Mouse (Mus musculus) lung, postnatal 0 days (tissue): Measurements from ENCODE around the gene Bicdl2. TPM values are rescaled to one million over a fixed set of nuclear protein-coding genes. Genes with fewer than 3 reads are reported as not detected.

Experiments used
- ATAC-seq: fragments of 200-750 bp; cut with Nextera tagmentation; 2 replicates; pipeline ENCODE4 v1.8.0; 2017; ENCODE audit warnings: moderate library complexity
- DNase-seq: peaks from one replicate; pipeline ENCODE4 v3.0.0-alpha.2; 2016; ENCODE audit warnings: low spot score
- H3K27ac ChIP-seq: fragments of 300-500 bp; sonication (generic); 2 replicates; pipeline ENCODE4 v1.5.1; 2014; ENCODE audit warnings: antibody characterized with exemption, mild to moderate bottlenecking, low read length, mixed read lengths
- H3K27me3 ChIP-seq: fragments of 300-500 bp; sonication (generic); replicated peaks from 2 replicates; pipeline ENCODE4 v1.6.1; 2014; ENCODE audit warnings: low read length, mixed read lengths; ENCODE audit not compliant: insufficient read depth
- H3K36me3 ChIP-seq: fragments of 300-500 bp; sonication (generic); 2 replicates; pipeline ENCODE4 v1.6.1; 2014; ENCODE audit warnings: low read length, mixed read lengths; ENCODE audit not compliant: insufficient read depth
- H3K4me1 ChIP-seq: fragments of 300-500 bp; sonication (generic); 2 replicates; pipeline ENCODE4 v1.6.1; 2014; ENCODE audit warnings: antibody characterized with exemption, low read depth, low read length, mixed read lengths; ENCODE audit not compliant: insufficient read depth
- H3K4me2 ChIP-seq: fragments of 300-500 bp; sonication (generic); replicated peaks from 2 replicates; pipeline ENCODE4 v1.6.1; 2014; ENCODE audit warnings: low read depth, mild to moderate bottlenecking, low read length, moderate library complexity, mixed read lengths
- H3K4me3 ChIP-seq: fragments of 300-500 bp; sonication (generic); 2 replicates; pipeline ENCODE4 v1.5.1; 2014; ENCODE audit warnings: low read depth, low read length
- H3K9ac ChIP-seq: fragments of 300-500 bp; sonication (generic); replicated peaks from 2 replicates; pipeline ENCODE4 v1.6.1; 2014; ENCODE audit warnings: low read depth, mild to moderate bottlenecking
- H3K9me3 ChIP-seq: fragments of 300-500 bp; sonication (generic); 2 replicates; pipeline ENCODE4 v1.6.1; 2016; ENCODE audit warnings: low read length, mixed read lengths
- CTCF ChIP-seq: IDR thresholded peaks from 2 replicates; pipeline ENCODE4 v1.5.1; 2016; ENCODE audit warnings: antibody characterized with exemption, mild to moderate bottlenecking
- EP300 ChIP-seq: IDR thresholded peaks from 2 replicates; pipeline ENCODE4 v1.6.1; 2016; ENCODE audit warnings: antibody characterized with exemption, mild to moderate bottlenecking, control low read depth
- WGBS: fragments of 180-500 bp; shearing (Covaris S2); extraction: QIAGEN DNeasy Blood & Tissue Kit; methylation state at CpG from one replicate; pipeline ENCODE4 v1.1.7; 2014; 5-methylcytosine and 5-hydroxymethylcytosine counted together
- polyA plus RNA-seq: library from polyadenylated mRNA; unstranded; fragments of >200 nt; fragmentation: Nextera tagmentation; extraction: Ambion mirVana; gene quantifications from 2 replicates; pipeline ENCODE4 v1.2.1, GENCODE M21; 2015

Gene Bicdl2
- polyA plus RNA-seq, 1 experiment from 2014 or later, result 7.1 TPM

- peak within 1 kb of the TSS; percentile 44 for H3K4me3 ChIP-seq
- H3K4me1 ChIP-seq, result no peaks in the 10 kb centered on the region
- 0 out of 2 replicates have a peak, but pooled peaks cover 5% of the 10 kb centered on the region for H3K27me3 ChIP-seq
- ATAC-seq (peak; percentile 23; the same call in 1 of the 2 replicates), DNase-seq (peak; percentile 23)
- H3K27ac ChIP-seq, result no peak within 1 kb of the TSS
- peak within 1 kb of the TSS; percentile 84 for H3K4me2 ChIP-seq
- WGBS, result under 1% methylated on average over 56 of the region's 58 CpGs
- no peaks in the 10 kb centered on the region for H3K36me3 ChIP-seq
- H3K9ac ChIP-seq, result no peak within 1 kb of the TSS
- no peak for TF ChIP-seq CTCF
- no peak for TF ChIP-seq EP300
- no peaks in the 10 kb centered on the region for H3K9me3 ChIP-seq
Measured at GRCm38 (mm10) chr17:23644613-23645495, 15.5 kb upstream of the Bicdl2 start, which contains the start of gene Mmp25. TSS of gene Mmp25 (minus strand) at chr17:23645277.

- Histone ChIP-seq H3K9me3 (no peaks in the 10 kb centered on the region), H3K27me3 (0 out of 2 replicates have a peak, but pooled peaks cover 5% of the 10 kb centered on the region), H3K36me3 (no peaks in the 10 kb centered on the region), H3K27ac (no peak overlapping the region), H3K9ac (no peak overlapping the region), H3K4me1 (no peaks in the 10 kb centered on the region), H3K4me3 (no peak overlapping the region), H3K4me2 (no peak overlapping the region)
- no peak for TF ChIP-seq EP300
- TF ChIP-seq CTCF, result no peak
- ATAC-seq, result no peak
- DNase-seq, result no peak
- 40% methylated on average over 10 of the region's 10 CpGs for WGBS
Measured at GRCm38 (mm10) chr17:23645894-23646293, 14.4 kb upstream of the Bicdl2 start.

- H3K9me3 ChIP-seq, result no peaks in the 10 kb centered on the region
- H3K27me3 ChIP-seq, result no peaks in the 10 kb centered on the region
- H3K4me3 ChIP-seq, result no peak overlapping the region
- ATAC-seq, result no peak
- no peaks in the 10 kb centered on the region for H3K4me1 ChIP-seq
- 68% methylated on average over 6 of the region's 6 CpGs for WGBS
- H3K4me2 ChIP-seq, result no peak overlapping the region
- no peak overlapping the region for H3K9ac ChIP-seq
- TF ChIP-seq CTCF (no peak), EP300 (no peak)
- H3K36me3 ChIP-seq, result no peaks in the 10 kb centered on the region
- no peak for DNase-seq
- H3K27ac ChIP-seq, result no peak overlapping the region
Measured at GRCm38 (mm10) chr17:23651363-23651762, 8.9 kb upstream of the Bicdl2 start.

GRCm38 (mm10) chr17:23653324-23653723 is 7.0 kb upstream of the Bicdl2 start:
- Histone ChIP-seq H3K9ac (no peak overlapping the region), H3K4me2 (no peak overlapping the region), H3K27ac (no peak overlapping the region), H3K9me3 (no peaks in the 10 kb centered on the region), H3K36me3 (no peaks in the 10 kb centered on the region), H3K4me1 (no peaks in the 10 kb centered on the region), H3K27me3 (no peaks in the 10 kb centered on the region), H3K4me3 (no peak overlapping the region)
- DNase-seq, result no peak
- no peak for TF ChIP-seq EP300
- TF ChIP-seq CTCF, result no peak
- 50% methylated on average over 1 of the region's 2 CpGs for WGBS
- no peak for ATAC-seq

- Histone ChIP-seq H3K9me3 (no peaks in the 10 kb centered on the region), H3K4me2 (no peak overlapping the region), H3K9ac (no peak overlapping the region), H3K4me1 (no peaks in the 10 kb centered on the region), H3K4me3 (no peak overlapping the region), H3K27me3 (no peaks in the 10 kb centered on the region), H3K36me3 (no peaks in the 10 kb centered on the region), H3K27ac (no peak overlapping the region)
- 46% methylated on average over 6 of the region's 6 CpGs for WGBS
- TF ChIP-seq CTCF (no peak), EP300 (no peak)
- DNase-seq, result no peak
- ATAC-seq, result no peak
Measured at GRCm38 (mm10) chr17:23654001-23654400, 6.3 kb upstream of the Bicdl2 start.

GRCm38 (mm10) chr17:23654410-23654809 is 5.9 kb upstream of the Bicdl2 start:
- no peak overlapping the region for H3K9ac ChIP-seq
- TF ChIP-seq EP300 (no peak), CTCF (no peak)
- no peaks in the 10 kb centered on the region for H3K4me1 ChIP-seq
- DNase-seq (no peak), ATAC-seq (no peak)
- WGBS, result 59% methylated on average over 2 of the region's 2 CpGs
- no peak overlapping the region for H3K27ac ChIP-seq
- no peaks in the 10 kb centered on the region for H3K27me3 ChIP-seq
- H3K4me3 ChIP-seq, result no peak overlapping the region
- no peaks in the 10 kb centered on the region for H3K36me3 ChIP-seq
- no peaks in the 10 kb centered on the region for H3K9me3 ChIP-seq
- H3K4me2 ChIP-seq, result no peak overlapping the region
